Mouse (Mus musculus) neural tube, embryonic 15.5 days (tissue): Measurements from ENCODE around the gene Exoc6. TPM values are rescaled to one million over a fixed set of nuclear protein-coding genes. Genes with fewer than 3 reads are reported as not detected.
"Not testable (repeated sequence)": the region's sequence is repeated elsewhere in the genome, so short reads cannot be mapped to it uniquely, and the experiment has no call there.

Experiments used
- ATAC-seq: fragments of 200-750 bp; cut with Nextera tagmentation; 2 replicates; pipeline ENCODE4 v1.8.0; 2017; ENCODE audit warnings: mild to moderate bottlenecking, moderate TSS enrichment, moderate library complexity; ENCODE audit not compliant: low FRiP score
- H3K27ac ChIP-seq: fragments of 300-500 bp; sonication (generic); replicated peaks from 2 replicates; pipeline ENCODE4 v1.5.1; 2015; ENCODE audit warnings: mild to moderate bottlenecking, inconsistent platforms
- H3K27me3 ChIP-seq: fragments of 300-500 bp; sonication (generic); replicated peaks from 2 replicates; pipeline ENCODE4 v1.6.1; 2015; ENCODE audit warnings: inconsistent platforms
- H3K36me3 ChIP-seq: fragments of 300-500 bp; sonication (generic); 2 replicates; pipeline ENCODE4 v1.6.1; 2015; ENCODE audit warnings: inconsistent platforms
- H3K4me1 ChIP-seq: fragments of 300-500 bp; sonication (generic); 2 replicates; pipeline ENCODE4 v1.6.1; 2015; ENCODE audit warnings: inconsistent platforms
- H3K4me2 ChIP-seq: fragments of 300-500 bp; sonication (generic); 2 replicates; pipeline ENCODE4 v1.6.1; 2015; ENCODE audit warnings: inconsistent platforms, mild to moderate bottlenecking, moderate library complexity
- H3K4me3 ChIP-seq: fragments of 300-500 bp; sonication (generic); replicated peaks from 2 replicates; pipeline ENCODE4 v1.5.1; 2015; ENCODE audit warnings: mild to moderate bottlenecking, inconsistent platforms
- H3K9ac ChIP-seq: fragments of 300-500 bp; sonication (generic); replicated peaks from 2 replicates; pipeline ENCODE4 v1.6.1; 2015; ENCODE audit warnings: mild to moderate bottlenecking, inconsistent platforms
- H3K9me3 ChIP-seq: fragments of 300-500 bp; sonication (generic); replicated peaks from 2 replicates; pipeline ENCODE4 v1.6.1; 2016; ENCODE audit warnings: inconsistent platforms
- WGBS: fragments of 180-500 bp; shearing (Covaris S2); methylation state at CpG from one replicate; pipeline ENCODE4 v1.1.7; 2015; ENCODE audit warnings: mixed read lengths; 5-methylcytosine and 5-hydroxymethylcytosine counted together
- polyA plus RNA-seq: library from polyadenylated mRNA; unstranded; fragments of >200 nt; fragmentation: Nextera tagmentation; extraction: Ambion mirVana; gene quantifications from 2 replicates; pipeline ENCODE4 v1.2.1, GENCODE M21; 2015

Gene Exoc6
- polyA plus RNA-seq, 1 experiment from 2014 or later, result 19.7 TPM

GRCm38 (mm10) chr19:37543537-37544326, 6.5 kb upstream of the Exoc6 start:
- no peak for ATAC-seq
- H3K36me3 ChIP-seq, result no peaks in the 10 kb centered on the region
- 54% methylated on average over 13 of the region's 13 CpGs for WGBS
- no peak overlapping the region for H3K4me2 ChIP-seq
- no peak overlapping the region for H3K27ac ChIP-seq
- H3K9me3 ChIP-seq, result no peaks in the 10 kb centered on the region
- H3K9ac ChIP-seq, result no peak overlapping the region
- 0 out of 2 replicates have a peak, but pooled peaks cover 3% of the 10 kb centered on the region for H3K27me3 ChIP-seq
- H3K4me1 ChIP-seq, result no peaks in the 10 kb centered on the region
- H3K4me3 ChIP-seq, result no peak overlapping the region

- Histone ChIP-seq H3K9me3 (no peaks in the 10 kb centered on the region), H3K27ac (no peak overlapping the region), H3K4me2 (no peak overlapping the region), H3K9ac (no peak overlapping the region), H3K27me3 (peaks cover 3% of the 10 kb centered on the region; the same call in 1 of the 2 replicates), H3K4me3 (no peak overlapping the region), H3K36me3 (no peaks in the 10 kb centered on the region), H3K4me1 (no peaks in the 10 kb centered on the region)
- ATAC-seq, result no peak
- 95% methylated on average over 9 of the region's 9 CpGs for WGBS
These were observed 5.7 kb upstream of the Exoc6 start for GRCm38 (mm10) chr19:37544476-37544875.

GRCm38 (mm10) chr19:37545231-37545630, 5.0 kb upstream of the Exoc6 start:
- H3K27me3 ChIP-seq, result peaks cover 3% of the 10 kb centered on the region; the same call in 1 of the 2 replicates
- 77% methylated on average over 3 of the region's 3 CpGs for WGBS
- no peak overlapping the region for H3K27ac ChIP-seq
- no peak overlapping the region for H3K4me3 ChIP-seq
- no peak overlapping the region for H3K4me2 ChIP-seq
- peaks cover 3% of the 10 kb centered on the region for H3K4me1 ChIP-seq
- H3K9ac ChIP-seq, result no peak overlapping the region
- ATAC-seq, result no peak
- no peaks in the 10 kb centered on the region for H3K36me3 ChIP-seq
- no peaks in the 10 kb centered on the region for H3K9me3 ChIP-seq

- H3K4me2 ChIP-seq, result no peak overlapping the region
- no peaks in the 10 kb centered on the region for H3K36me3 ChIP-seq
- H3K9me3 ChIP-seq, result no peaks in the 10 kb centered on the region
- H3K9ac ChIP-seq, result no peak overlapping the region
- ATAC-seq, result no peak
- H3K27me3 ChIP-seq, result peaks cover 3% of the 10 kb centered on the region; the same call in 1 of the 2 replicates
- WGBS, result 87% methylated on average over 6 of the region's 6 CpGs
- H3K4me3 ChIP-seq, result no peak overlapping the region
- H3K4me1 ChIP-seq, result peaks cover 3% of the 10 kb centered on the region
- H3K27ac ChIP-seq, result no peak overlapping the region
These were observed 4.5 kb upstream of the Exoc6 start for GRCm38 (mm10) chr19:37545725-37546124.

GRCm38 (mm10) chr19:37546776-37547175, 3.4 kb upstream of the Exoc6 start:
- WGBS, result 77% methylated on average over 4 of the region's 4 CpGs
- Histone ChIP-seq H3K9ac (no peak overlapping the region), H3K4me3 (no peak overlapping the region), H3K27ac (no peak overlapping the region), H3K4me1 (peaks cover 8% of the 10 kb centered on the region), H3K4me2 (no peak overlapping the region), H3K27me3 (peaks cover 3% of the 10 kb centered on the region; the same call in 1 of the 2 replicates), H3K36me3 (no peaks in the 10 kb centered on the region), H3K9me3 (no peaks in the 10 kb centered on the region)
- no peak for ATAC-seq

- peak; percentile 21; the same call in 1 of the 2 replicates for ATAC-seq
- Histone ChIP-seq H3K4me2 (peak overlapping the region; percentile 88), H3K4me1 (peaks cover 8% of the 10 kb centered on the region), H3K4me3 (peak overlapping the region; percentile 92), H3K9me3 (no peaks in the 10 kb centered on the region), H3K27me3 (no peaks in the 10 kb centered on the region; the same call in 1 of the 2 replicates), H3K9ac (peak overlapping the region; percentile 78), H3K27ac (peak overlapping the region; percentile 84), H3K36me3 (no peaks in the 10 kb centered on the region)
- 13% methylated on average over 8 of the region's 8 CpGs for WGBS
These were observed 885 bp downstream of the Exoc6 start for GRCm38 (mm10) chr19:37551040-37551566.

- H3K27me3 ChIP-seq, result no peaks in the 10 kb centered on the region; the same call in 1 of the 2 replicates
- H3K27ac ChIP-seq, result no peak overlapping the region
- H3K36me3 ChIP-seq, result no peaks in the 10 kb centered on the region
- ATAC-seq, result no peak
- H3K9me3 ChIP-seq, result no peaks in the 10 kb centered on the region
- H3K4me3 ChIP-seq, result no peak overlapping the region
- no peak overlapping the region for H3K9ac ChIP-seq
- no peak overlapping the region for H3K4me2 ChIP-seq
- 87% methylated on average over 11 of the region's 11 CpGs for WGBS
- peaks cover 8% of the 10 kb centered on the region for H3K4me1 ChIP-seq
These were observed 3.4 kb downstream of the Exoc6 start for GRCm38 (mm10) chr19:37553376-37554265.

GRCm38 (mm10) chr19:37554266-37554650, 4.0 kb downstream of the Exoc6 start:
- not testable (repeated sequence) for H3K27ac ChIP-seq, ATAC-seq, H3K4me3 ChIP-seq, H3K4me1 ChIP-seq, H3K9me3 ChIP-seq, H3K9ac ChIP-seq, H3K4me2 ChIP-seq, H3K36me3 ChIP-seq, H3K27me3 ChIP-seq
- 89% methylated on average over 5 of the region's 5 CpGs for WGBS

- Histone ChIP-seq H3K9ac (no peak overlapping the region), H3K9me3 (no peaks in the 10 kb centered on the region), H3K27ac (no peak overlapping the region), H3K4me1 (peaks cover 19% of the 10 kb centered on the region), H3K4me2 (no peak overlapping the region), H3K36me3 (no peaks in the 10 kb centered on the region), H3K4me3 (no peak overlapping the region), H3K27me3 (no peaks in the 10 kb centered on the region)
- no peak for ATAC-seq
- WGBS, result 91% methylated on average over 6 of the region's 6 CpGs
These were observed 5.8 kb downstream of the Exoc6 start for GRCm38 (mm10) chr19:37555863-37556566.

GRCm38 (mm10) chr19:37557898-37558297, 7.7 kb downstream of the Exoc6 start:
- Histone ChIP-seq H3K9me3 (no peaks in the 10 kb centered on the region), H3K27me3 (no peaks in the 10 kb centered on the region), H3K9ac (no peak overlapping the region), H3K4me2 (no peak overlapping the region), H3K36me3 (no peaks in the 10 kb centered on the region), H3K4me3 (no peak overlapping the region), H3K4me1 (peaks cover 18% of the 10 kb centered on the region), H3K27ac (no peak overlapping the region)
- no peak for ATAC-seq
- WGBS, result 57% methylated on average over 3 of the region's 3 CpGs
